Mouse (Mus musculus): ENCODE results near the gene Ankrd23. TPM values are rescaled to one million over a fixed set of nuclear protein-coding genes. Genes with fewer than 3 reads are reported as not detected.

Ankrd23 gene
- total RNA-seq, 2 experiments from 2014 or later, result 151 to 159 TPM

GRCm38 (mm10) chr1:36542925-36543324, 6.2 kb upstream of the Ankrd23 start:
- DNase-seq, result no peak

DNA sequence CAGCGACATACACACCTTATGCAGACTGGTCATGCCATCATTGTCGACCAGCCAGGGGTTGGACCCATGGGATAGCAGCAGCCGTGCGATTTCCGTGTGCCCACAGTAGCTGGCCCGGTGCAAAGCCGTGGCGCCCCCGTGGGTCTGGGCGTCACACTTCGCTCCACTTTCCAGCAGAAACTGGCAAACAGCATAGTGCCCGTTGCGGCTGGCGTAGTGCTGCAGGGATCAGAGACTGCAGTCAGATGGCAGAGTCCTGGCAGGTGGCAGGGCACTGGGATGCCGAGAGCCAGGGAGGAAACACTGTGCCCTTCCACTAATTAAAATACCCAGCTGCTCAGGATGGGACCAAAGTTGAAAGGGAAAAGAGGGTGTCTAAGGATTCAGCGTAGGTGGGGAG, 5.2 kb upstream of the Ankrd23 start:
- no peak for DNase-seq

DNA sequence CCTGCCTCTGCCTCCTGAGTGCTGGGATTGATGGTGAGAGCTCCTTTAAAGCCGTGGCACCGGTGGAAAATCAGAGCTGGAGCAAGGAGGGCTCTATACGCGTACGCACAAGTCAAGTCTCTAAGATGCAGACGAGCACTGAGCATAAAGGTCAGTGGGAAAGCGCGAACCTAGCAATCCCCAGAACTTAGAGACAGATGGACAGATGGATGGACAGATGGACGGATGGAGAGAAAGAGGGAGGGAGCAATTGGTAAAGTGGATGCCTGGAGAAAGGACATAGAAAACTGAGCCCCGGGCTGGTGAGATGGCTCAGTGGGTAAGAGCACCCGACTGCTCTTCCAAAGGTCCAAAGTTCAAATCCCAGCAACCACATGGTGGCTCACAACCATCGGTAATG, 4.1 kb upstream of the Ankrd23 start:
- DNase-seq, result no peak

GRCm38 (mm10) chr1:36540132-36540531, 3.4 kb upstream of the Ankrd23 start:
- no peak for DNase-seq

GRCm38 (mm10) chr1:36539186-36539585, 2.5 kb upstream of the Ankrd23 start, which contains the start of gene Gm42417:
Gene Gm42417, minus strand, starts transcription at chr1:36539429.
- peak; percentile 88 for DNase-seq

GRCm38 (mm10) chr1:36538727-36539126, 2.0 kb upstream of the Ankrd23 start:
- DNase-seq, result no peak

- DNase-seq, result no peak
These were observed 320 bp downstream of the Ankrd23 start for GRCm38 (mm10) chr1:36536397-36536728.

DNA sequence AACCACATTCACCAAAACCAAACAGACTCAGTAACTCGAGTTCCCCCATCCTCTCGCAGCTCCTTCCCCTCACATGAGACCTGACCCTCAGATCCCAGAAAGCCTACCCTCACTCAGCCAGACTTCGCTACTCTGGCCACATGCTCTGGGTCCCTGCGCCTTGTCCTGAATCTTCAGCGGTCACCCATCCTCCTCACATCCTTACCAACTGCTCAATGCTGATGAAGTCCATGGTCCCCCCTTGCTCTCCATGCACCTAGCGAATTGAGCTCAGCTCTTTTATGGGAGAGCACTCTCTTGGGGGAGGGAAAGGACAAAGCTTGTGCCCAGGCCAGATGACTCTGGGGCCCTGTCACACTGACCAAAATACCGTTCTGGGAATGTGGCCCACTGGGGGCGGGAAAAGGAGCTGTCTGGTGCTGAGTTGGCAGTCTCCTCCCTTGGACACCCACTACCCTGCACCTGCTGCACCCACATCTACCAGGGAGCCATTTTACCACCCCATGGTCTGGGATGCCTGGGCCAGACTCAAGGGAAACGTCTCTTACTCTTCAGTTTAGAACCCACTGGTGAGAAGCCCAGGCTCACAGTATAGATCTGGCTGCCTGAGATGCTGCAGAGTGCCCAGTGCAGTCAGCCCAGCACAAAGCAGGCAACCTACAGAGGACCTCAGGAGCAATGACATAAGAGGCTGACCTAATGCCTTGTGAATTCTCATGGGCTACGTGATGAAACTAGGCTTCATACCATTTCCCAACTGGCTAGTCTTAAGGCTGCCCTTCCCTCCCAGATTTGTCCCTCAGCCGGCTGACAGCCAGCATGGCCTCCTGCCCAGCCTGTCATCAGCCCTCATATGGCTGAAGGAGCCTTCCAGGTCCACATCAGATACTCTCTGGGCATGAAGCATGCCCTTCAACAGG, 946 bp downstream of the Ankrd23 start:
- peak; percentile 84 for DNase-seq

DNA sequence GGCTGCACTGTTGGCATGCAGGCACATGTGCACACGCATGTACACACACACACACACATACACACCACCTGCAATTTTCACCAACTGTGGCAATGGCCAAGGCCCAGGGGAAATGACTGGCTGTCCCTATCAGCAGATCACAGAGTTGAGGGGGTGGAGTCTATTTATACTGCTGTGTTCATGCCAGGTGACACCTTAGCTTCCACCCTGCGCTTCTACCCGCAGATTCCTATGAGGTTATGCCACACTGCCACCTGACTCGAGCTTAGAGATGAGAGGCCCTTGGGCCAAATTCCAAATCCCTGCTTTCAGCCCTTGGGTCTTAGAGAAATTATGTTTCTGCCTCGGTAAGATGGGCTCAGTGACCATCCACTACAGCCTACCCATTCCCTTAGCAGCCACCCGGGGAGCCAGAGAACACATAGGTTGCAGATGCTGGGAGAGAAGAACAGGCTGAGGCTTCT, 2.1 kb downstream of the Ankrd23 start:
- DNase-seq, result peak; percentile 61

- no peak for DNase-seq
These were observed 3.1 kb downstream of the Ankrd23 start for GRCm38 (mm10) chr1:36533546-36533945.

DNA sequence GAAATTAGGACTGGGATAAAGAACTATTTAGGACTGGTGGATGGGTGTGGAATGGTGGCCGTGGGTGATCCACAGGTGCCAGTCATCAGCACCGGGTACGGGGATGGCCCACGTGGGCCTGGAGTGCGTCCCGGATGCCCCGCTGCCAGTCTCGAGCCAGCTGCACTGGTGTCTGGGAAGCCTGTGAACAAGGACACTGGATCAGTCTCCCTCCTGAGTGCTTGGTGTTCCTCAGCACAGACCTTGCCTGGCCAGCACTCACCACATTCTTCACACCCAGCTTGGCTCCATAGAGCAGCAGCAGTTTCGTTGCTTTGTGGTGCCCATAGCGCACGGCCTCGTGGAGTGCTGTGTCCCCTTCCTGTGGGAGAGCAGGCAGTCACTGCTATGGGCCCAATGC, 5.2 kb downstream of the Ankrd23 start:
- DNase-seq, result no peak

- DNase-seq, result no peak
These were observed 5.7 kb downstream of the Ankrd23 start for GRCm38 (mm10) chr1:36530962-36531361.

- no peak for DNase-seq
These were observed 6.2 kb downstream of the Ankrd23 start for GRCm38 (mm10) chr1:36530485-36530884.

GRCm38 (mm10) chr1:36529875-36530274, 6.8 kb downstream of the Ankrd23 start:
- DNase-seq, result no peak

DNA sequence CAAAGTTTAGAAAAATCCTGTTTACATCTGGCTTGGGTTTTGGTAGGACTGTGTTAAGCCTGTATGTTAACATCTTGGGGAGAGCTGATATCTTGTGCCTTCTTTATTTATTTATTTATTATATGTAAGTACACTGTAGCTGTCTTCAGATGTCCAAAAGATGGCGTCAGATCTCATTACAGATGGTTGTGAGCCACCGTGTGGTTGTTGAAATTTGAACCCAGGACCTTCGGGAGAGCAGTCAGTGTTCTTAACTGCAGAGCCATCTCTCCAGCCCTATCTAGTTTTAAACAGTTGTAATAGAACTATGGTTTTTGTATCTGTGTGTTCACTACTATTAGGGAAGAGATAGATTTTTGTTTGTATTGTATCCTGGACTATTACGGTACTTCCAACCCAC, 7.4 kb downstream of the Ankrd23 start:
- DNase-seq, result no peak

DNA sequence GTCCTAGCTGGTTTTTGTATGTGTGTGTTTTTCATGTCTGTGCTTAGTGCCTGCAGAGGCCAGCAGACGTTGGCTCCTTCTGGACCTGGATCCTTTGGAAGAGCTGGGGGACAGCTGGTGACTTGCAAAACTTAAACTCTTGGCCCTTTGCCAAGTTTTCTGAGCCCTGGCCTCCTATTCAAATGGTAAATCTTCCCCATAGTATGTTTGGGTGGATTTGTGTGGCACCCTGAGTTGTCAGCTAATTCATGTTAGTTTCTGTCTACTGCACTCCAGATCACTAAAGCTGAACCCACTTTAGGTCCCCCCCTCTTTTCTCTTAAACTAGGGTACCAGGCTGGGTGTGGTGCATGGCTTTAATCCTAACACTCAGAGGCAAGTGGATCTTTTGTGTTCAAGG, 8.3 kb downstream of the Ankrd23 start:
- DNase-seq, result no peak

- DNase-seq, result no peak
These were observed 9.8 kb downstream of the Ankrd23 start for GRCm38 (mm10) chr1:36526903-36527302.

DNA sequence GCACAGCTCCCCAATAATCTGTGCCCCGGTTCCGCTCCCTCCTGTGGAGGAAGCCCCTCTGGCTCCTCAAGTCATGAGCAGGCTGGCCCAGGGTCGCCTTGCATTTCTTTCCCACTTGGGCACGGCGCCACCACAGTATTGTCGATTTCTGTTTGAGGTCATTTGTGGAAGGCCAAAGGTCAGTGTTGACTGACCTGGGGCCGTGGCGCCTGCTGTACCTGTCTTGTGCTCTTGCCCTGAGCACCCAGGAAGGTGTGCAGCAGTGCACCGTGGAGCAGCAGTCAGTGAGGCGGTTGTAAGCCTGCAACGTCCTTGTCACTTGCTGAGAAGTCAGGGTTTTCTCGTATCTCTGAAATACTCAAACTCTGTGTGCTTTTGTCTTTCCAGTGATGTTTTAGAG, 10.9 kb downstream of the Ankrd23 start:
- DNase-seq, result no peak

GRCm38 (mm10) chr1:36524058-36524457, 12.6 kb downstream of the Ankrd23 start:
- DNase-seq, result no peak

- peak; percentile 57 for DNase-seq
These were observed 13.2 kb downstream of the Ankrd23 start for GRCm38 (mm10) chr1:36523332-36524013.

GRCm38 (mm10) chr1:36522210-36522609, 14.5 kb downstream of the Ankrd23 start:
- no peak for DNase-seq

GRCm38 (mm10) chr1:36519626-36520025, 17.1 kb downstream of the Ankrd23 start:
- DNase-seq, result no peak

DNA sequence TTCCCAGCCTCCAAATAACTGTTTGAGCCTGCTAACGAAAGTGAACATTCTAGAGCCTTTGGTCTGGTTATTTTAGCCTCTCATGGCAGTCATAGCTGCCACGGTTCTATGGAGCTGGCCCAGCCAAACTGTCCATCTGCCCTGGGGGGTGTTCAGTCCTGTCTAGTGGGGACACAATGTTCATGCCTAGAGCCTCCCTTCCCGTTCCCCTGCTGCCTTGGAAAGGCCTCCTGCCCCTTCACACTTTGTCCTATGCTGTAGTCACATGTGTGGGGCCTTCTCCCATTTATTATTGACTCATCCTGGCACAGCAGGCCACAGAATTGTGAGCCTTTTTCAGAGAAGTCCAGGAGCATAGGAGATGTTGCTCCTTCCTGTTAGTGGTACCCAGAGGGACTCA, 18.4 kb downstream of the Ankrd23 start:
- no peak for DNase-seq

GRCm38 (mm10) chr1:36513718-36514117, 23.0 kb downstream of the Ankrd23 start:
- peak; percentile 56 for DNase-seq
